Mouse (Mus musculus): ENCODE results near the gene Evx1. TPM values are rescaled to one million over a fixed set of nuclear protein-coding genes. Genes with fewer than 3 reads are reported as not detected.
A peak's percentile ranks its signal among the peaks of the same experiment; 100 is the strongest.

Evx1 gene
- polyA plus RNA-seq, 1 experiment from 2014 or later, result not detected

GRCm38 (mm10) chr6:52272766-52273655, 40.3 kb upstream of the Evx1 start:
- no peaks in the 10 kb centered on the region for H3K36me3 ChIP-seq
- H3K9ac ChIP-seq, result no peak overlapping the region
- H3K4me1 ChIP-seq (replicated peaks), result no peaks in the 10 kb centered on the region
- DNase-seq (no peak), ATAC-seq (ENCODE audit: low read depth) (no peak)
- H3K27me3 ChIP-seq, result peaks cover 98% of the 10 kb centered on the region
- no peak overlapping the region for H3K4me2 ChIP-seq
- H3K27ac ChIP-seq, result no peak overlapping the region
- H3K4me3 ChIP-seq (replicated peaks), result no peak overlapping the region
- no peaks in the 10 kb centered on the region for H3K9me3 ChIP-seq (replicated peaks)
- WGBS (ENCODE audit: insufficient replicate concordance), result 9% methylated on average over 21 of the region's 22 CpGs

GRCm38 (mm10) chr6:52273656-52274280, 39.5 kb upstream of the Evx1 start:
- WGBS (ENCODE audit: insufficient replicate concordance), result 4% methylated on average over 22 of the region's 22 CpGs
- Histone ChIP-seq H3K4me3 (replicated peaks) (no peak overlapping the region), H3K27ac (no peak overlapping the region), H3K27me3 (peaks cover 93% of the 10 kb centered on the region), H3K9me3 (replicated peaks) (no peaks in the 10 kb centered on the region), H3K4me2 (no peak overlapping the region), H3K4me1 (replicated peaks) (no peaks in the 10 kb centered on the region), H3K9ac (no peak overlapping the region), H3K36me3 (no peaks in the 10 kb centered on the region)
- ATAC-seq (ENCODE audit: low read depth) (no peak), DNase-seq (no peak)

GRCm38 (mm10) chr6:52274576-52274975, 38.7 kb upstream of the Evx1 start:
- WGBS (ENCODE audit: insufficient replicate concordance), result 10% methylated on average over 11 of the region's 11 CpGs
- no peak for DNase-seq

GRCm38 (mm10) chr6:52275563-52276280, 37.6 kb upstream of the Evx1 start:
- Histone ChIP-seq H3K4me3 (replicated peaks) (no peak overlapping the region), H3K9me3 (replicated peaks) (no peaks in the 10 kb centered on the region), H3K4me2 (no peak overlapping the region), H3K4me1 (replicated peaks) (no peaks in the 10 kb centered on the region), H3K36me3 (no peaks in the 10 kb centered on the region), H3K27me3 (peaks cover 82% of the 10 kb centered on the region), H3K27ac (no peak overlapping the region), H3K9ac (no peak overlapping the region)
- no peak for DNase-seq
- ATAC-seq (ENCODE audit: low read depth), result no peak
- 15% methylated on average over 8 of the region's 8 CpGs for WGBS (ENCODE audit: insufficient replicate concordance)

More at GRCm38 (mm10) chr6:52274576-52274975, 38.7 kb upstream of the Evx1 start:
- no peak for ATAC-seq (ENCODE audit: low read depth)
- Histone ChIP-seq H3K9me3 (replicated peaks) (no peaks in the 10 kb centered on the region), H3K27me3 (peaks cover 87% of the 10 kb centered on the region), H3K36me3 (no peaks in the 10 kb centered on the region), H3K27ac (no peak overlapping the region), H3K4me2 (no peak overlapping the region), H3K4me3 (replicated peaks) (no peak overlapping the region), H3K9ac (no peak overlapping the region), H3K4me1 (replicated peaks) (no peaks in the 10 kb centered on the region)

- no peaks in the 10 kb centered on the region for H3K9me3 ChIP-seq (replicated peaks)
- H3K4me3 ChIP-seq (replicated peaks), result no peak overlapping the region
- ATAC-seq (ENCODE audit: low read depth) (no peak), DNase-seq (no peak)
- H3K9ac ChIP-seq, result no peak overlapping the region
- no peak overlapping the region for H3K27ac ChIP-seq
- no peak overlapping the region for H3K4me2 ChIP-seq
- 4% methylated on average over 6 of the region's 6 CpGs for WGBS (ENCODE audit: insufficient replicate concordance)
- peaks cover 82% of the 10 kb centered on the region for H3K27me3 ChIP-seq
- H3K4me1 ChIP-seq (replicated peaks), result no peaks in the 10 kb centered on the region
- no peaks in the 10 kb centered on the region for H3K36me3 ChIP-seq
Measured at GRCm38 (mm10) chr6:52276382-52276781, 36.9 kb upstream of the Evx1 start.

- Histone ChIP-seq H3K27me3 (peaks cover 78% of the 10 kb centered on the region), H3K4me3 (replicated peaks) (no peak overlapping the region), H3K27ac (no peak overlapping the region), H3K9ac (no peak overlapping the region), H3K9me3 (replicated peaks) (no peaks in the 10 kb centered on the region), H3K36me3 (no peaks in the 10 kb centered on the region), H3K4me2 (no peak overlapping the region), H3K4me1 (replicated peaks) (no peaks in the 10 kb centered on the region)
- ATAC-seq (ENCODE audit: low read depth) (no peak), DNase-seq (no peak)
- 12% methylated on average over 5 of the region's 5 CpGs for WGBS (ENCODE audit: insufficient replicate concordance)
Measured at GRCm38 (mm10) chr6:52276920-52277319, 36.4 kb upstream of the Evx1 start.

- Histone ChIP-seq H3K27me3 (peaks cover 44% of the 10 kb centered on the region), H3K9ac (no peak overlapping the region), H3K4me2 (no peak overlapping the region), H3K4me3 (replicated peaks) (no peak overlapping the region), H3K9me3 (replicated peaks) (no peaks in the 10 kb centered on the region), H3K27ac (no peak overlapping the region), H3K36me3 (no peaks in the 10 kb centered on the region), H3K4me1 (replicated peaks) (no peaks in the 10 kb centered on the region)
- 48% methylated on average over 12 of the region's 12 CpGs for WGBS (ENCODE audit: insufficient replicate concordance)
- no peak for DNase-seq
- ATAC-seq (ENCODE audit: low read depth), result no peak
Measured at GRCm38 (mm10) chr6:52281084-52281483, 32.2 kb upstream of the Evx1 start.

GRCm38 (mm10) chr6:52283896-52284295, 29.4 kb upstream of the Evx1 start:
- no peak for ATAC-seq (ENCODE audit: low read depth)

GRCm38 (mm10) chr6:52290186-52290585, 23.1 kb upstream of the Evx1 start:
- ATAC-seq (ENCODE audit: low read depth) (no peak), DNase-seq (no peak)
- Histone ChIP-seq H3K4me1 (replicated peaks) (no peaks in the 10 kb centered on the region), H3K4me3 (replicated peaks) (no peak overlapping the region), H3K36me3 (no peaks in the 10 kb centered on the region), H3K9me3 (replicated peaks) (no peaks in the 10 kb centered on the region), H3K27me3 (peaks cover 64% of the 10 kb centered on the region), H3K9ac (no peak overlapping the region), H3K4me2 (no peak overlapping the region), H3K27ac (no peak overlapping the region)
- 19% methylated on average over 12 of the region's 12 CpGs for WGBS (ENCODE audit: insufficient replicate concordance)

More at GRCm38 (mm10) chr6:52283896-52284295, 29.4 kb upstream of the Evx1 start:
- no peak for DNase-seq
- H3K4me2 ChIP-seq, result no peak overlapping the region
- H3K27me3 ChIP-seq, result peaks cover 28% of the 10 kb centered on the region
- H3K9me3 ChIP-seq (replicated peaks), result no peaks in the 10 kb centered on the region
- H3K27ac ChIP-seq, result no peak overlapping the region
- no peak overlapping the region for H3K9ac ChIP-seq
- no peak overlapping the region for H3K4me3 ChIP-seq (replicated peaks)
- no peaks in the 10 kb centered on the region for H3K36me3 ChIP-seq
- WGBS (ENCODE audit: insufficient replicate concordance), result 73% methylated on average over 5 of the region's 5 CpGs
- H3K4me1 ChIP-seq (replicated peaks), result no peaks in the 10 kb centered on the region

GRCm38 (mm10) chr6:52291021-52291860, 22.1 kb upstream of the Evx1 start:
- no peak for ATAC-seq (ENCODE audit: low read depth)
- WGBS (ENCODE audit: insufficient replicate concordance), result 6% methylated on average over 45 of the region's 45 CpGs
- H3K36me3 ChIP-seq, result no peaks in the 10 kb centered on the region
- DNase-seq, result no peak
- peaks cover 65% of the 10 kb centered on the region for H3K27me3 ChIP-seq
- H3K4me1 ChIP-seq (replicated peaks), result no peaks in the 10 kb centered on the region
- no peak overlapping the region for H3K9ac ChIP-seq
- no peak overlapping the region for H3K27ac ChIP-seq
- peak overlapping the region; percentile 37 for H3K4me2 ChIP-seq
- 0 out of 2 replicates have a peak overlapping the region, but pooled peaks have one; percentile 16 for H3K4me3 ChIP-seq (replicated peaks)
- no peaks in the 10 kb centered on the region for H3K9me3 ChIP-seq (replicated peaks)

Measured in liver, embryonic 13.5 days (tissue).